Mouse (Mus musculus): ENCODE data around the gene Tceanc2. TPM values are rescaled to one million over a fixed set of nuclear protein-coding genes. Genes with fewer than 3 reads are reported as not detected.
A peak's percentile ranks its signal among the peaks of the same experiment; 100 is the strongest.

Gene Tceanc2
- total and polyA plus RNA-seq, 2 experiments from 2014 or later: 12.1 to 33.4 TPM

- Histone ChIP-seq H3K4me3 (ENCODE audit: low read depth, low read length) (no peak overlapping the region), H3K9ac (replicated peaks; ENCODE audit: low read length, poor library complexity, severe bottlenecking) (no peak overlapping the region), H3K36me3 (ENCODE audit: insufficient read depth, low read length) (peaks cover 16% of the 10 kb centered on the region), H3K27me3 (ENCODE audit: insufficient read depth, low read length) (no peaks in the 10 kb centered on the region), H3K9me3 (ENCODE audit: low read length) (no peaks in the 10 kb centered on the region), H3K4me2 (ENCODE audit: low read depth, low read length, poor library complexity, severe bottlenecking) (no peak overlapping the region), H3K4me1 (ENCODE audit: insufficient read depth, low read length) (no peaks in the 10 kb centered on the region), H3K27ac (ENCODE audit: low read depth, low read length) (no peak overlapping the region)
- DNase-seq (ENCODE audit: low spot score) (no peak), ATAC-seq (ENCODE audit: low FRiP score) (no peak)
- no peak for TF ChIP-seq CTCF (IDR thresholded peaks at IDR 0.05)
- 90% methylated on average over 11 of the region's 11 CpGs for WGBS
Observed at GRCm38 (mm10) chr4:107159166-107159773, 19.6 kb downstream of the Tceanc2 start.

GRCm38 (mm10) chr4:107156983-107157401 is 21.9 kb downstream of the Tceanc2 start:
- H3K27ac ChIP-seq (ENCODE audit: low read depth, low read length): no peak overlapping the region
- no peak overlapping the region for H3K9ac ChIP-seq (replicated peaks; ENCODE audit: low read length, poor library complexity, severe bottlenecking)
- H3K4me1 ChIP-seq (ENCODE audit: insufficient read depth, low read length): no peaks in the 10 kb centered on the region
- no peak overlapping the region for H3K4me3 ChIP-seq (ENCODE audit: low read depth, low read length)
- no peaks in the 10 kb centered on the region for H3K9me3 ChIP-seq (ENCODE audit: low read length)
- WGBS: 87% methylated on average over 4 of the region's 4 CpGs
- no peak for ATAC-seq (ENCODE audit: low FRiP score)
- TF ChIP-seq CTCF (IDR thresholded peaks at IDR 0.05): no peak
- no peak overlapping the region for H3K4me2 ChIP-seq (ENCODE audit: low read depth, low read length, poor library complexity, severe bottlenecking)
- peaks cover 19% of the 10 kb centered on the region for H3K36me3 ChIP-seq (ENCODE audit: insufficient read depth, low read length)
- no peaks in the 10 kb centered on the region for H3K27me3 ChIP-seq (ENCODE audit: insufficient read depth, low read length)
- DNase-seq (ENCODE audit: low spot score): no peak

GRCm38 (mm10) chr4:107152571-107152970 is 26.3 kb downstream of the Tceanc2 start:
- H3K4me3 ChIP-seq (ENCODE audit: low read depth, low read length): no peak overlapping the region
- WGBS: 78% methylated on average over 8 of the region's 8 CpGs
- DNase-seq (ENCODE audit: low spot score) (no peak), ATAC-seq (ENCODE audit: low FRiP score) (no peak)
- no peak overlapping the region for H3K27ac ChIP-seq (ENCODE audit: low read depth, low read length)
- no peak overlapping the region for H3K4me2 ChIP-seq (ENCODE audit: low read depth, low read length, poor library complexity, severe bottlenecking)
- H3K27me3 ChIP-seq (ENCODE audit: insufficient read depth, low read length): no peaks in the 10 kb centered on the region
- peaks cover 5% of the 10 kb centered on the region; the same call in 1 of the 2 replicates for H3K36me3 ChIP-seq (ENCODE audit: insufficient read depth, low read length)
- no peak for TF ChIP-seq CTCF (IDR thresholded peaks at IDR 0.05)
- H3K4me1 ChIP-seq (ENCODE audit: insufficient read depth, low read length): no peaks in the 10 kb centered on the region
- no peaks in the 10 kb centered on the region for H3K9me3 ChIP-seq (ENCODE audit: low read length)
- H3K9ac ChIP-seq (replicated peaks; ENCODE audit: low read length, poor library complexity, severe bottlenecking): no peak overlapping the region

GRCm38 (mm10) chr4:107150991-107151390 is 27.9 kb downstream of the Tceanc2 start:
- ATAC-seq (ENCODE audit: low FRiP score) (no peak), DNase-seq (ENCODE audit: low spot score) (no peak)
- no peak overlapping the region for H3K4me2 ChIP-seq (ENCODE audit: low read depth, low read length, poor library complexity, severe bottlenecking)
- H3K27ac ChIP-seq (ENCODE audit: low read depth, low read length): no peak overlapping the region
- no peaks in the 10 kb centered on the region for H3K27me3 ChIP-seq (ENCODE audit: insufficient read depth, low read length)
- no peak overlapping the region for H3K9ac ChIP-seq (replicated peaks; ENCODE audit: low read length, poor library complexity, severe bottlenecking)
- H3K36me3 ChIP-seq (ENCODE audit: insufficient read depth, low read length): peaks cover 11% of the 10 kb centered on the region; the same call in 1 of the 2 replicates
- no peak overlapping the region for H3K4me3 ChIP-seq (ENCODE audit: low read depth, low read length)
- TF ChIP-seq CTCF (IDR thresholded peaks at IDR 0.05): no peak
- WGBS: 76% methylated on average over 6 of the region's 6 CpGs
- no peaks in the 10 kb centered on the region for H3K9me3 ChIP-seq (ENCODE audit: low read length)
- H3K4me1 ChIP-seq (ENCODE audit: insufficient read depth, low read length): no peaks in the 10 kb centered on the region

GRCm38 (mm10) chr4:107143511-107143910 is 35.4 kb downstream of the Tceanc2 start:
- DNase-seq (ENCODE audit: low spot score) (no peak), ATAC-seq (ENCODE audit: low FRiP score) (no peak)
- H3K27ac ChIP-seq (ENCODE audit: low read depth, low read length): no peak overlapping the region
- H3K4me2 ChIP-seq (ENCODE audit: low read depth, low read length, poor library complexity, severe bottlenecking): no peak overlapping the region
- no peaks in the 10 kb centered on the region for H3K27me3 ChIP-seq (ENCODE audit: insufficient read depth, low read length)
- WGBS: 85% methylated on average over 8 of the region's 8 CpGs
- no peak overlapping the region for H3K4me3 ChIP-seq (ENCODE audit: low read depth, low read length)
- H3K36me3 ChIP-seq (ENCODE audit: insufficient read depth, low read length): 0 out of 2 replicates have a peak, but pooled peaks cover 6% of the 10 kb centered on the region
- H3K4me1 ChIP-seq (ENCODE audit: insufficient read depth, low read length): peaks cover 4% of the 10 kb centered on the region; the same call in 1 of the 2 replicates
- H3K9me3 ChIP-seq (ENCODE audit: low read length): no peaks in the 10 kb centered on the region
- no peak for TF ChIP-seq CTCF (IDR thresholded peaks at IDR 0.05)
- no peak overlapping the region for H3K9ac ChIP-seq (replicated peaks; ENCODE audit: low read length, poor library complexity, severe bottlenecking)

- no peak overlapping the region for H3K9ac ChIP-seq (replicated peaks; ENCODE audit: low read length, poor library complexity, severe bottlenecking)
Observed at GRCm38 (mm10) chr4:107139836-107140631, 38.9 kb downstream of the Tceanc2 start.

More at GRCm38 (mm10) chr4:107139836-107140631, 38.9 kb downstream of the Tceanc2 start:
- Histone ChIP-seq H3K27me3 (ENCODE audit: insufficient read depth, low read length) (no peaks in the 10 kb centered on the region), H3K27ac (ENCODE audit: low read depth, low read length) (peak overlapping the region; percentile 47), H3K9me3 (ENCODE audit: low read length) (no peaks in the 10 kb centered on the region), H3K4me1 (ENCODE audit: insufficient read depth, low read length) (peaks cover 4% of the 10 kb centered on the region; the same call in 1 of the 2 replicates), H3K4me3 (ENCODE audit: low read depth, low read length) (no peak overlapping the region), H3K4me2 (ENCODE audit: low read depth, low read length, poor library complexity, severe bottlenecking) (no peak overlapping the region), H3K36me3 (ENCODE audit: insufficient read depth, low read length) (no peaks in the 10 kb centered on the region)
- WGBS: 56% methylated on average over 13 of the region's 13 CpGs
- ATAC-seq (ENCODE audit: low FRiP score) (no peak; the same call in 1 of the 2 replicates), DNase-seq (ENCODE audit: low spot score) (no peak)
- no peak for TF ChIP-seq CTCF (IDR thresholded peaks at IDR 0.05)

Data from midbrain, postnatal 0 days (tissue).